Mouse (Mus musculus): ENCODE data around the gene Pik3r6.

Gene Pik3r6

DNA sequence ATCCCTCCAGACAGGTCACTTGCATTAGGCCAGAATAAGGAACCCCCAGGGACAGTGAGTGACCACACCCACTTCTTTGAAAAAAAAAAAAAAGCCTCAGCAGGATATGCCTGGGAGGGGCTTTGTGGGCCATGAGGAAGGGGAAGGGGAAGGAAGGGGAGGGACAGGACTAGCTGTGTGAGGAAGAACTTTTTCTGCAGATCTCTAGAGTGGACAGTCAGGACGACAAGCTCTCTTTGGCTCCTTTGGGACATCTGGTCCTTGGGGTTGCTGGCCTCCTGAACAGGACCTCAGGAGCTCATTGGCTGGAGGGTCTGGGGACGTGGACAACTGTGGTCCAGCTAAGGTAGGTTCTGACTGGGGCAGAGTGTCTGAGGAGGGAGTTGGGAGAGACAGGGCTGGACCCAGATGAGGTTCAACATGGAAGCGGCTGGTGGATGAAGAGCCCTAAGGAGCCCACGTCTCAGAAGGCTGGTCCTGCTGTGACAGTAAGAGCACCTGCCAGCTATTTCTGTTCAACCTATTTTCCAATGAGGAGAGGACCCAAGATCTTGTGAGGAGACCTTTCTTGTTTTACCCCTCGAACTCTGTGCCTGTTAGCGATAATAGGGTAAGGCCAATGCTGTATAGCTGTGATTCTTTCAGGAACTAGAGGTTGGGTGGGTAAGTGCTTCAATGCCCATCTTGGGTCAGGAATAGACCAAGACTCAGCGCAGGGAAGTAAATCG is at the start of gene Pik3r6:
Gene Pik3r6, plus strand, starts transcription at position 118 of the 728 bp plus-strand sequence.
- no peak for DNase-seq (ENCODE audit: low read depth, low spot score)

DNA sequence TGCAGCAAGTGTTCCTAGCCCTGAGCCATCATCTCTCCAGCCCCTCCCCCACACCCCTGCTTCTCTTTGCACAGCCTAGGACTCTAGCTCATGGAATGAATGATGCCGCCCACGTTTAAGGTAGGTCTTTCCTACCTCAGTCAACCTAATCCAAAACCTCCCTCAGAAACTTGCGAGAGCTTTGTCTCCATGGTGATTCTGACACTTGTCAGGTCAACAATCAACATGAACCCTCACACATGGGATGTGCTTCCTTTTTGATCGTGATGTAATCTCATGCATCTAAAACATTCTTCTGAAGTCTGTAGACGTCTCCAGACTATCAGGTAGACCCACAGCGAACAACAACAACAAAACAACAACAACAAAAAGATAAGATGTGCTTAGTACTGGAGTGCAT is 49.5 kb upstream of the Pik3r6 start:
- DNase-seq (ENCODE audit: low read depth, low spot score) = no peak

GRCm38 (mm10) chr11:68458086-68458485 is 44.7 kb upstream of the Pik3r6 start:
- no peak for DNase-seq (ENCODE audit: low read depth, low spot score)

- no peak for DNase-seq (ENCODE audit: low read depth, low spot score)
Observed at GRCm38 (mm10) chr11:68459021-68459420, 43.8 kb upstream of the Pik3r6 start.

GRCm38 (mm10) chr11:68459486-68459885 is 43.3 kb upstream of the Pik3r6 start:
- no peak for DNase-seq (ENCODE audit: low read depth, low spot score)

GRCm38 (mm10) chr11:68462716-68463115 is 40.1 kb upstream of the Pik3r6 start:
- DNase-seq (ENCODE audit: low read depth, low spot score) = no peak

DNA sequence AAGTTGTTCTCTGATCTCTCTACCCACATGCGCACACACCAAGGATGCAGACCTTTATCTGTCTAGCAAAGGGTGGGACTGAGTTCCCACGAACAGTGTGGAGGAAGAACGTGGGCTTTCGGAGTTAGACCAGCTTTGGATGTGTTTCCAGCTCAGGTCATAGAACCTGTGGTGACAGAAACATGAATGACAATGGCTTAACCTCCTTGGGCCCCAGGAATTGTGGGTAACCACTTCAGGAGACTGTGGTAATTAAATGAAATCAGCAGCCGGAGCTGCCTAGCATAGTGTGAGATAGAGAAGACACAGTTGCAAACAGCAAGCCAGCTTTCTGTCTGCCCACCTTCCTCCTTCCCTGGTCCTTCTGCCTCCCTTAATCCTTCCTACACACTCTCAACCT is 38.6 kb upstream of the Pik3r6 start:
- no peak for DNase-seq (ENCODE audit: low read depth, low spot score)

DNA sequence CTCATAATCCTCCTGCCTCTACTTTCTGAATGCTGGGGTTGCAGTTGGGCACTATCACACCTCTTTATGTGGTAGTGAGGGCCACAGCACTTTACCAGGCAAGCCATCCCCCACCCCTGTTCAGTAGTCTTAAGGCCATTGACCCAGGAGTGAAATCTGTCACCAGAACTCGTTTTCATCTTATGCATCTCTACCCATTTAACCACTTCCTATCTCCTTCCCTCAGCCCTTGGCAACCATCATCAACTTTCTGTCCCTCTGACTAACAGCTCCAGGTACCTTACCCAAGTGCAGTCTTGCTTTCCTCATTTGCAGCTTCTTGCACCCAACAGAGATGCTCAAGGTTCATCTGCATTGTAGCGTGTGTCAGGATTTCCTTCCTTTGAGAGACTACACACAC is 37.7 kb upstream of the Pik3r6 start:
- no peak for DNase-seq (ENCODE audit: low read depth, low spot score)

DNA sequence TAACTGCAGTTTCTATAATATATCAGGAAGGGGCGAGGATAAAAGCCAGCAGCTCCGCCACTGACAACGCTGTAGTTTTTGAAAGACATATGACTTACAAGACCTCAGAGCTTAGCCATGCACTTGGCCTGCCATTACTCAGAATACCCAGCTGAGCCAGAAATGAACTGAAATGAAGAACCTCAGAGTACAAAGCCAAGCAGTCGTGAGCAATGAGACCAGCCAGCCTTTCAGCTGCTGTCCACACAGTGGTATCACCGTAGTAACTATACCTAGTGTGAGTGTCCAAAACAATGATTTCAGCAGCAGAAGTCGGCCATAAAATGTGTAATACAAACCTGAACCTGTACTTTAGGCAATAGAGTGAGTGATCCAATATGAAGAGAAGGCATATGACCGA is 35.4 kb upstream of the Pik3r6 start:
- DNase-seq (ENCODE audit: low read depth, low spot score) = no peak

DNA sequence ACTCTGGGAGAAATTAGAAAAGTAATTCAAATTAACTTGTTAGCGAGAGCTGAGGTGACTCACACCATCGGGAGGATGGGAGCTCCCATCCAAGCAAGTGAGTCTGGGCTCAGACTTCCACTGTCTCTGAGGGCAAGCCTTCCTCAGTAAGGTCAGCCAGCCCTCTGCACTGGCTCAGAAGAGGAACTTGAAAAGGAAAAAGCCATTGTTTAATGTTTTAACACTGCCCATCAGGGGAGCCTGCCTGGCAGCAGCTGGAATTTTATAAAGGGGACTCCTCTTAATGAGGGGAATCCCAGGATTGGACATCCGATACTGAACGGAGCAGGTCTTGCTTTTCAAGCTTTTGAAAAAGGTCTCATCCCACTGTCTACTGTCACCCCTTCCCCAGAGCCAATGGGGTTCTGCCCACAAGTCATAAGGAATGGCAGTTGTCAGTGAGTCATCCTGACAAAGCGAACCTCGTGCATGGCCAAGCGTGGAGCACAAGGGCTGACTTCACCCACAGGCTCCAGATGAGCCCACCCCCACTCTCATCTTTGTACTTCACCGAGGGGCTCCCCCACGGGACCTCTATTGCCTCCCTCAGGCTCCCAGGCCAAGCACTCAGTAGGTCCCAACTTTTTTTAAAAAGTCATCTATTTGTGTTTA is 34.7 kb upstream of the Pik3r6 start:
- DNase-seq (ENCODE audit: low read depth, low spot score) = no peak

DNA sequence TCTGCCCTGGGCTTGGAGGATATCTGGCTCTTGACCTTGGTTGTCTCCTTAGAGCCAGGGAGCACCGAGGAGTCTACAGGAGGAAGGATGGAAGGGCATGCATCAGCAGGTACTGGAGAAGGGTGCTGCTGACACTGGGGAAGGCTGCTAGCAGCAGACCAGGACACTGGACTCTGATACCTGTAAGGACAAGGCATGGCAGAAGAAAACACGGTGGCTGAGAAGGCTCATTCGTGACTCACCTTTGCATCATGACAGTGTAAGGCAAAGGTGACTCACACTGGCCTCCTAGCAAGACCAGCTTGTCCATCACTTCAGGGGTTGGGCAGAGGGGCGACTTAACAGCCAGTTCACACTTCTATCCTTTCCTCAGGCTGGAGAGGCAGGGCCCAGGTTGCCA is 33.9 kb upstream of the Pik3r6 start:
- no peak for DNase-seq (ENCODE audit: low read depth, low spot score)

DNA sequence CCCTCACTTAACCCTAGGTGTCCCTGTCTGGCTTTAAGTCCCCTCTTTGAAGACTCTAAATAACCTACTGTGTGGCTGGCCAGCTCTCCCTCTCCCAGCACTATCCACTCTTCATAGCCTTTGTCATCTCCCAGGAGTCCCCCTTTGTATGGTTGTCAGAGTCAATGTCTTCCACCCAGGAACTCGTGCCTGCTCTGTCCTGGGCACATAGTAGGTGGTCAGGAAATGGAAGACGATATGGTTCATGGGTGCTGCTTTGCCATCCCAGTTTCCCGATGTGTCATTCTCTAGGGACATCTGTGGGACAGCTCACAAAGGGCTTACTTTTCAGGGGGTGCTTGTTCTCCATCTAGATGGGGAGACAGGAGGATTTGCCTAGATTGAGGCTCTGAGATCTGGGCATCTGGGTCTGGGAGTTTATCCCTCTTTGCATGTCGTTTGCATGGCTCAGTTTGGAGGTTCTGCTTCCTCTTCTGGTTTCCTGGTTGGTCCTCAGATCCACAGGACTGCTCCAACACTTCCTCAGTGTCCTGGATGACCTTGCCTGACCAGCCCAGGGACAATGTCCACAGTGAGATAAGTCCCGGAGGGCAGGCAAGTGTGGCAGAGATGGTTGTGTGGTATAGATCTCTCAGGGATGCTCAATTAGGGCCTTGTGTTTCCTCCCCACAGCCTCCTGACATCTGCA is 30.5 kb upstream of the Pik3r6 start:
- DNase-seq (ENCODE audit: low read depth, low spot score) = no peak

DNA sequence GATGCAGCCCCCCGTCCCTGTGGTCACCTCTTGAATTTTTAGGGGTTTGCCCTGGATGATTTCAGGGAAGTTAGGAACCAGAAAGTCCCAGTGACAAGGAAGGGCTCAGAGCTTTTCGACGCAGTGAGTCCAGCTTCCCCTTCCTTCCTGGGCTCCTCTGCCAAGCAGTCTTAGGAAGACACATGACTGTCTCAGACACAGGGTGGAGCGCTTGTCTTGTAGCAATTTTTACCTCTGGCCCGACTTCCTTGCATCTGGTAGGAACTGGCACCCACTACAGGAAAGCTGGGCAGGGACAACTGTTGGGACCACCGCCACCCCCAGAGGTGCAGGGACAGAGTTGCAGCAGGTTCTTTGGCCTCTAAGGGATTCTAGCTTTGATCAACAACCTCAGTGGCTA is 28.2 kb upstream of the Pik3r6 start:
- DNase-seq (ENCODE audit: low read depth, low spot score) = no peak

GRCm38 (mm10) chr11:68475676-68476075 is 27.1 kb upstream of the Pik3r6 start:
- DNase-seq (ENCODE audit: low read depth, low spot score) = no peak

DNA sequence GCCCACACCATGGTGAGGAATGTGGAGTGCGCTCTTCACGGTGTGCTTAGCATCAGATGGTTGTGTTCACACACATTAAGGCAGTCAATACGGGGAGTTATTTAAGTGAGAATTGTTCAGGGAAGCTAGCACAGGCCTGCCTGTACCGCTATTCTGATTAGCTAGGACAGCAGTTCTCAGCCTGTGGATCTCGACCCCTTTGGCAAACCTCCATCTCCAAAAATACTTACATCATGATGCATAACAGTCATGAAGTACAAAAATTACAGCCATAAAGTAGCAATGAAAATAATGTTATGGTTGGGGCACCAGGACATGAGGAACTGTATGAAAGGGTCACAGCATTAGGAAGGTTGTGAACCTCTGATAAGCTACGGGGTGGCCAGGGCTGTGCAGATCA is 25.2 kb upstream of the Pik3r6 start:
- DNase-seq (ENCODE audit: low read depth, low spot score) = no peak

- no peak for DNase-seq (ENCODE audit: low read depth, low spot score)
Observed at GRCm38 (mm10) chr11:68478574-68478981, 24.2 kb upstream of the Pik3r6 start.

GRCm38 (mm10) chr11:68480660-68481059 is 22.2 kb upstream of the Pik3r6 start:
- peak; percentile 66 for DNase-seq (ENCODE audit: low read depth, low spot score)

DNA sequence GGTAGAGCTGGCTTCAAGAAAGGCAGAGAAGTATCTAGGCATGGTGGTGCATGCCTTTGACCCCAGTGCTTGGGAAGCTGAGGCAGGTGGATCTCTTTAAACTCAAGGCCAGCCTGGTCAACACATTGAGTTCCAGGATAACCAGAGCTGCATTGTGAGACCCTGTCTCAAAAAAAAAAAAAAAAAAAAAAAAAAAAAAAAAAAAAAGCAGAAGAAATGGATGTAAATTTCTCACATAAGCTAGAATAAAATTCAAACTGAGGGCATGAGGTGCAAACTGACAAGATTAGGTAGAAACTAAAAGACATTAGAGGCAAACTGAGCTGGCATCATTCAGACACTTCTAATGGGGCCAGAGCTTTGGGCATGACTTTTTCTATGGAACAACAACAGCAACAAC is 20.8 kb upstream of the Pik3r6 start:
- no peak for DNase-seq (ENCODE audit: low read depth, low spot score)

GRCm38 (mm10) chr11:68483213-68483612 is 19.6 kb upstream of the Pik3r6 start:
- DNase-seq (ENCODE audit: low read depth, low spot score) = no peak

- no peak for DNase-seq (ENCODE audit: low read depth, low spot score)
Observed at GRCm38 (mm10) chr11:68484431-68484830, 18.4 kb upstream of the Pik3r6 start.

GRCm38 (mm10) chr11:68485206-68485942 is 17.4 kb upstream of the Pik3r6 start:
- peak; percentile 62 for DNase-seq (ENCODE audit: low read depth, low spot score)

GRCm38 (mm10) chr11:68486093-68486492 is 16.7 kb upstream of the Pik3r6 start:
- no peak for DNase-seq (ENCODE audit: low read depth, low spot score)
